Mouse (Mus musculus) heart, embryonic 13.5 days (tissue): ENCODE data around the gene Smoc2. TPM values are rescaled to one million over a fixed set of nuclear protein-coding genes. Genes with fewer than 3 reads are reported as not detected.

Experiments
- ATAC-seq: fragments of 200-750 bp; cut with Nextera tagmentation; 2 replicates; pipeline ENCODE4 v1.8.0; 2017; ENCODE audit warnings: moderate TSS enrichment; ENCODE audit not compliant: insufficient number of reproducible peaks, low FRiP score, low TSS enrichment; ENCODE audit errors: extremely low read depth
- H3K27ac ChIP-seq: fragments of 300-500 bp; sonication (generic); replicated peaks from 2 replicates; pipeline ENCODE4 v1.5.1; 2015; ENCODE audit warnings: moderate library complexity, mild to moderate bottlenecking, inconsistent platforms
- H3K27me3 ChIP-seq: fragments of 300-500 bp; sonication (generic); replicated peaks from 2 replicates; pipeline ENCODE4 v1.6.1; 2015; ENCODE audit warnings: mild to moderate bottlenecking, inconsistent platforms
- H3K36me3 ChIP-seq: fragments of 300-500 bp; sonication (generic); 2 replicates; pipeline ENCODE4 v1.6.1; 2015; ENCODE audit warnings: mild to moderate bottlenecking, inconsistent platforms
- H3K4me1 ChIP-seq: fragments of 300-500 bp; sonication (generic); 2 replicates; pipeline ENCODE4 v1.6.1; 2015; ENCODE audit warnings: inconsistent platforms
- H3K4me2 ChIP-seq: fragments of 300-500 bp; sonication (generic); 2 replicates; pipeline ENCODE4 v1.6.1; 2015; ENCODE audit warnings: inconsistent platforms, mild to moderate bottlenecking, moderate library complexity
- H3K4me3 ChIP-seq: fragments of 300-500 bp; sonication (generic); 2 replicates; pipeline ENCODE4 v1.5.1; 2015; ENCODE audit warnings: moderate library complexity, mild to moderate bottlenecking, inconsistent platforms
- H3K9ac ChIP-seq: fragments of 300-500 bp; sonication (generic); 2 replicates; pipeline ENCODE4 v1.6.1; 2015; ENCODE audit warnings: inconsistent platforms, mild to moderate bottlenecking, moderate library complexity
- H3K9me3 ChIP-seq: fragments of 300-500 bp; sonication (generic); 2 replicates; pipeline ENCODE4 v1.6.1; 2016; ENCODE audit warnings: inconsistent platforms
- WGBS: fragments of 180-500 bp; shearing (Covaris S2); methylation state at CpG from one replicate; pipeline ENCODE4 v1.1.7; 2015; ENCODE audit warnings: mixed read lengths; 5-methylcytosine and 5-hydroxymethylcytosine counted together
- polyA plus RNA-seq: library from polyadenylated mRNA; unstranded; fragments of >200 nt; fragmentation: Nextera tagmentation; extraction: Ambion mirVana; gene quantifications from 2 replicates; pipeline ENCODE4 v1.2.1, GENCODE M21; 2015

Gene Smoc2
- polyA plus RNA-seq, 1 experiment from 2014 or later: 48.1 TPM

- Histone ChIP-seq H3K9me3 (no peaks in the 10 kb centered on the region), H3K4me3 (no peak overlapping the region), H3K36me3 (no peaks in the 10 kb centered on the region), H3K27me3 (peaks cover 59% of the 10 kb centered on the region), H3K4me1 (no peaks in the 10 kb centered on the region), H3K9ac (no peak overlapping the region), H3K27ac (no peak overlapping the region), H3K4me2 (no peak overlapping the region)
- no peak for ATAC-seq
- WGBS: 58% methylated on average over 4 of the region's 4 CpGs
These were observed 155.4 kb downstream of the Smoc2 start for GRCm38 (mm10) chr17:14434717-14435116.

- Histone ChIP-seq H3K4me1 (no peaks in the 10 kb centered on the region), H3K9me3 (no peaks in the 10 kb centered on the region), H3K4me3 (no peak overlapping the region), H3K27me3 (peaks cover 26% of the 10 kb centered on the region), H3K4me2 (no peak overlapping the region), H3K9ac (no peak overlapping the region), H3K36me3 (no peaks in the 10 kb centered on the region), H3K27ac (no peak overlapping the region)
- ATAC-seq: no peak
- WGBS: 70% methylated on average over 5 of the region's 5 CpGs
These were observed 166.3 kb downstream of the Smoc2 start for GRCm38 (mm10) chr17:14445611-14446010.

GRCm38 (mm10) chr17:14447275-14447674 is 168.0 kb downstream of the Smoc2 start:
- Histone ChIP-seq H3K27me3 (peaks cover 25% of the 10 kb centered on the region), H3K9ac (no peak overlapping the region), H3K4me1 (no peaks in the 10 kb centered on the region), H3K4me2 (no peak overlapping the region), H3K9me3 (no peaks in the 10 kb centered on the region), H3K4me3 (no peak overlapping the region), H3K27ac (no peak overlapping the region), H3K36me3 (no peaks in the 10 kb centered on the region)
- WGBS: 68% methylated on average over 5 of the region's 5 CpGs
- no peak for ATAC-seq

Other genes starting within 250 kb of the Smoc2 start
- gene Gm7358, start 220.0 kb upstream of the Smoc2 start, polyA plus RNA-seq: not detected in 2 replicates
- gene Dact2, start 75.2 kb upstream of the Smoc2 start, polyA plus RNA-seq: 1.5 and 2.6 TPM in 2 replicates